Mouse (Mus musculus): ENCODE data around the gene Ankrd52.

Gene Ankrd52

GRCm38 (mm10) chr10:128403931-128404330 lies 27.0 kb downstream of the Ankrd52 start:
- no peak for DNase-seq

- DNase-seq = peak; percentile 51 to 67
These were observed 31.9 kb downstream of the Ankrd52 start for GRCm38 (mm10) chr10:128408591-128409535.

GRCm38 (mm10) chr10:128409692-128410559 lies 33.0 kb downstream of the Ankrd52 start:
- peak; percentile 99 for DNase-seq

GRCm38 (mm10) chr10:128410560-128410845 lies 33.6 kb downstream of the Ankrd52 start:
- no peak for DNase-seq

- peak; percentile 98 to 99 for DNase-seq
These were observed 34.5 kb downstream of the Ankrd52 start, which contains the start of the genes Nabp2 and Rnf41 for GRCm38 (mm10) chr10:128411211-128412054. Gene Nabp2, minus strand, starts transcription at chr10:128411492. Gene Rnf41, plus strand, starts transcription at chr10:128411657.

- DNase-seq = peak in 1 of 2 experiments; percentile 73
These were observed 35.1 kb downstream of the Ankrd52 start for GRCm38 (mm10) chr10:128412055-128412381.

GRCm38 (mm10) chr10:128412558-128412957 lies 35.6 kb downstream of the Ankrd52 start:
- no peak for DNase-seq

- no peak for DNase-seq
These were observed 36.2 kb downstream of the Ankrd52 start for GRCm38 (mm10) chr10:128413076-128413475.

- DNase-seq = no peak
These were observed 37.9 kb downstream of the Ankrd52 start for GRCm38 (mm10) chr10:128414848-128415247.

GRCm38 (mm10) chr10:128422426-128422825 lies 45.5 kb downstream of the Ankrd52 start:
- DNase-seq = no peak

- DNase-seq = peak; percentile 45 to 58
These were observed 47.7 kb downstream of the Ankrd52 start for GRCm38 (mm10) chr10:128424604-128425003.

- no peak for DNase-seq
These were observed 48.3 kb downstream of the Ankrd52 start for GRCm38 (mm10) chr10:128425260-128425659.

- no peak for DNase-seq
These were observed 52.1 kb downstream of the Ankrd52 start for GRCm38 (mm10) chr10:128429052-128429451.

- DNase-seq = no peak
These were observed 52.5 kb downstream of the Ankrd52 start for GRCm38 (mm10) chr10:128429454-128429853.

GRCm38 (mm10) chr10:128433417-128433816 lies 56.5 kb downstream of the Ankrd52 start:
- no peak for DNase-seq

GRCm38 (mm10) chr10:128434681-128435080 lies 57.8 kb downstream of the Ankrd52 start:
- DNase-seq = peak in 1 of 2 experiments; percentile 27

GRCm38 (mm10) chr10:128435186-128435823 lies 58.4 kb downstream of the Ankrd52 start:
- peak; percentile 75 to 85 for DNase-seq

- peak in 1 of 2 experiments; percentile 10 for DNase-seq
These were observed 59.0 kb downstream of the Ankrd52 start for GRCm38 (mm10) chr10:128435873-128436272.

- DNase-seq = peak in 1 of 2 experiments; percentile 27
These were observed 59.5 kb downstream of the Ankrd52 start for GRCm38 (mm10) chr10:128436376-128436775.

GRCm38 (mm10) chr10:128438675-128439279 lies 61.9 kb downstream of the Ankrd52 start:
- peak; percentile 43 to 51 for DNase-seq

- DNase-seq = peak; percentile 49 to 59
These were observed 63.5 kb downstream of the Ankrd52 start for GRCm38 (mm10) chr10:128440407-128440806.
